Mouse (Mus musculus) midbrain, embryonic 10.5 days (tissue): ENCODE measurements around the gene Nhp2. TPM values are rescaled to one million over a fixed set of nuclear protein-coding genes. Genes with fewer than 3 reads are reported as not detected.
"Not testable (repeated sequence)": the region's sequence is repeated elsewhere in the genome, so short reads cannot be mapped to it uniquely, and the experiment has no call there.

Experiments used
- DNase-seq: peaks from one replicate; pipeline ENCODE4 v3.0.0-alpha.2; 2017; ENCODE audit warnings: low spot score
- H3K27ac ChIP-seq: fragments of 300-500 bp; sonication (generic); replicated peaks from 2 replicates; pipeline ENCODE4 v1.5.1; 2016; ENCODE audit warnings: mild to moderate bottlenecking
- H3K27me3 ChIP-seq: fragments of 300-500 bp; sonication (generic); 2 replicates; pipeline ENCODE4 v1.6.1; 2016; ENCODE audit warnings: low read depth, mild to moderate bottlenecking; ENCODE audit not compliant: poor library complexity, severe bottlenecking
- H3K36me3 ChIP-seq: fragments of 300-500 bp; sonication (generic); 2 replicates; pipeline ENCODE4 v1.6.1; 2016; ENCODE audit warnings: mild to moderate bottlenecking, moderate library complexity
- H3K4me1 ChIP-seq: fragments of 300-500 bp; sonication (generic); 2 replicates; pipeline ENCODE4 v1.6.1; 2016
- H3K4me3 ChIP-seq: fragments of 300-500 bp; sonication (generic); 2 replicates; pipeline ENCODE4 v1.5.1; 2016; ENCODE audit warnings: mild to moderate bottlenecking, moderate library complexity
- H3K9me3 ChIP-seq: fragments of 300-500 bp; sonication (generic); replicated peaks from 2 replicates; pipeline ENCODE4 v1.6.1; 2016; ENCODE audit warnings: mild to moderate bottlenecking
- WGBS: fragments of 180-500 bp; shearing (Covaris S2); methylation state at CpG from one replicate; pipeline ENCODE4 v1.1.7; 2016; 5-methylcytosine and 5-hydroxymethylcytosine counted together
- polyA plus RNA-seq: library from polyadenylated mRNA; unstranded; fragments of >200 nt; fragmentation: Nextera tagmentation; extraction: Ambion mirVana; gene quantifications from 2 replicates; pipeline ENCODE4 v1.2.1, GENCODE M21; 2016

The Nhp2 gene
- polyA plus RNA-seq, 1 experiment from 2014 or later = 269 TPM

DNA sequence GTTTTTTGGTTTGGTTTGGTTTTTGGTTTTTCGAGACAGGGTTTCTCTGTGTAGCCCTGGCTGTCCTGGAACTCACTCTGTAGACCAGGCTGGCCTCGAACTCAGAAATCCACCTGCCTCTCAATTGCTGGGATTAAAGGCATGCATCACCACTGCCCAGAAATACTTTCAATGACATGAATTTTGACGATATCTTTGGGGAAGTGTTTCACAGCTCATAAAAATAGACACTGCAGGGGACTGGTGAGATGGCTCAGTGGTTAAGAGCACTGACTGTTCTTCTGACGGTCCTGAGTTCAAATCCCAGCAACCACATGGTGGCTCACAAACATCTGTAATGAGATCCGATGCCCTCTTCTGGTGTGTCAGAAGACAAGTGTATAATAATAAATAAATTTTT is 9.6 kb upstream of the Nhp2 start:
- not testable (repeated sequence) for H3K27me3 ChIP-seq, H3K9me3 ChIP-seq, H3K27ac ChIP-seq, H3K4me3 ChIP-seq, DNase-seq
- WGBS = 86% methylated on average over 5 of the region's 5 CpGs
- H3K36me3 ChIP-seq = peaks cover 12% of the 10 kb centered on the region
- H3K4me1 ChIP-seq = peaks cover 13% of the 10 kb centered on the region

DNA sequence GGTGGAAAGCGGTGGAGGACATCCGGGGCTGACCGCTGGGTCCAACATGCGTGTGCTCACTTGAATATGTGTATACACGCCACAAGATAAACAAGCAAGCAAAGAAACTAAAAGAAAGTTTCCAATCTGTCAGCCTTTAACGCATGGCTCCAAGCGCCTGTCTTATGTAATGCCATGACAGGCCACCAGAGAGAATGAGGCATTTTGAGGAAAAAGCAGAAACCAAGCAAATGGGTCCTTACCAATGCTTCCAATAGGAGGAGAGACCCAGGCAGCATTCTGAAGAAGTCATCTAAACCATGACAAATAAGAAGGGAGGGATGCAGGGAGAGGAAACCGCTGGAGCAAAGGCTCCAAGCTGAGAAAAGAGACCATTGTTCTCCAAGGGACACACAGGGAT is 5.3 kb upstream of the Nhp2 start:
- H3K9me3 ChIP-seq = no peaks in the 10 kb centered on the region
- DNase-seq = no peak
- H3K36me3 ChIP-seq = no peaks in the 10 kb centered on the region
- no peak overlapping the region for H3K4me3 ChIP-seq
- H3K27ac ChIP-seq = no peak overlapping the region
- WGBS = 84% methylated on average over 8 of the region's 8 CpGs
- peaks cover 14% of the 10 kb centered on the region for H3K4me1 ChIP-seq
- H3K27me3 ChIP-seq = peaks cover 3% of the 10 kb centered on the region; the same call in 1 of the 2 replicates

DNA sequence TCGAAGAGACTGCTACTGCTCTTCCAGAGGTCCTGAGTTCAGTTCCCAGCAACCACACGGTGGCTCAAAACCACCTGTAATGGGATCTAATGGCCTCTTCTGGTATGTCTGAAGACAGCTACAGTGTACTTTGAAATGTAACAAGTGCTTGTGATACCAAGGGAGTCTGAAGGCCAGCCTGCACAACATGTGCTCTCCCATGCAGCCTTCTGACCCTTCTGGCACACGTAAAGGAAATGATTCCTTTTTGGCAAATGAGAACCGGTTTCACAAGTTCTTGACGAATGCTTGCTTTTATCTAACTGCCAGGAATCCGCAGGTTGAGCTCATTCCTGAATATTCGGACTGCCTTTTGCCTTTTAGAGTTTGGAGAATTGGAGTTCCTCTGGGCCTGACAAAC is 4.4 kb upstream of the Nhp2 start:
- peaks cover 3% of the 10 kb centered on the region; the same call in 1 of the 2 replicates for H3K27me3 ChIP-seq
- H3K4me1 ChIP-seq = peaks cover 14% of the 10 kb centered on the region
- no peak for DNase-seq
- no peaks in the 10 kb centered on the region for H3K9me3 ChIP-seq
- H3K36me3 ChIP-seq = no peaks in the 10 kb centered on the region
- WGBS = 49% methylated on average over 7 of the region's 7 CpGs
- H3K27ac ChIP-seq = peak overlapping the region; percentile 82
- peak overlapping the region; percentile 46 for H3K4me3 ChIP-seq

DNA sequence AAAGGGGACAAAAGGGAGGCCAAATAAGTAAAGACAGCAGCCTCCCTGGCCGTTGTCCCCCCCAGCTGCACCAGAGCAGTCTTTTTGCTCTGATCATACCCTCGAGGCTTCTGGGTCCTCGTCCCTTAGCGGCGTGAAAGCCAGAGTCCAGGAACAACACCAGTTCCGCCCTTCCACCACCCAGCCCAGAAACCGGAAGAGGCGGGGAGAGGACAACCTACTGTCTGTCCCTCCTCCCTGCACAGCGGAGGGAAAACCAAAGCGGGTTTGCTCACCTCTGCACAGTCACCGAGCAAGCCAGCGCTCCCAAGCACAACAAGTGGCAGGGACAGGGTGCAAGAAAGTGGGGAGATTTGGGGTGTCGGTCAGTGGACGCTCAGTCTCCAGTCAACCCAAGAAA is 3.9 kb upstream of the Nhp2 start:
- no peaks in the 10 kb centered on the region for H3K36me3 ChIP-seq
- peak overlapping the region; percentile 82 for H3K27ac ChIP-seq
- H3K4me1 ChIP-seq = peaks cover 19% of the 10 kb centered on the region
- peak overlapping the region; percentile 46 for H3K4me3 ChIP-seq
- no peaks in the 10 kb centered on the region for H3K9me3 ChIP-seq
- peak; percentile 72 for DNase-seq
- H3K27me3 ChIP-seq = peaks cover 3% of the 10 kb centered on the region; the same call in 1 of the 2 replicates
- 3% methylated on average over 14 of the region's 14 CpGs for WGBS

DNA sequence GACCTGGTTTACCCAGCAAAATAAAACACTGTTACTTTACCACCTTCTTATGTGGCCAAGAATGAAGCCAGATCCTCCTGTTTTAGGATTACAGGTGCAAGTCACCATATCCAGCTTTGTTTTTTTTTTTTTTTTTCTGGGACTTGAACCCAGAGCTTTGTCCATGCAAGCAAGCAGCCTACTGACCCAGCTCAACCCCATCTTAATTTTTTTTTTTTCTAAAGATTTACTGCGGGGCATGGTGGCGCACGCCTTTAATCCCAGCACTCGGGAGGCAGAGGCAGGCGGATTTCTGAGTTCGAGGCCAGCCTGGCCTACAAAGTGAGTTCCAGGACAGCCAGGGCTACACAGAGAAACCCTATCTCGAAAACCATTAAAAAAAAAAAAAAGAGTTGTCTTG is 3.4 kb upstream of the Nhp2 start:
- Histone ChIP-seq H3K4me1 (peaks cover 24% of the 10 kb centered on the region), H3K4me3 (peak overlapping the region; percentile 46), H3K27ac (peak overlapping the region; percentile 82)
- H3K36me3 ChIP-seq, H3K9me3 ChIP-seq, H3K27me3 ChIP-seq, DNase-seq: not testable (repeated sequence)
- WGBS = 94% methylated on average over 7 of the region's 7 CpGs

DNA sequence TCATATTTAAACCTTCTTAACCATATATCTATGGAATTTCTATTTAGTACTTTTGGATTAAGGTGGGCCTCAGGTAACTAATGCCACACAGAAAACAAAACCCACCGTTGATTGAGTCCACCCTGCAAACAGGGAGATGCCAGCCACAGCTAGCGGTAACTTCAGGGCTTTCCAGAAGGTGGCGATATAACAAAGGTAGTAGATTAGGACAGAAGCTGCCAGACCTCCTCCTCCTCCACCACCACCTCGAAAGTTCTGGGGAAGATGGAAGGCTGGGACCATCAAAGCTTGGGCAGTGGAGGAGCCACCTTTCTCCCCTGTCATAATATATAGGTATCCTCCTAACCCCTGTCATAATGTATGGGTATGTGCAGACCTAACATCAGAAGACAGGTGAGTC is 1.8 kb upstream of the Nhp2 start:
- 8% methylated on average over 4 of the region's 4 CpGs for WGBS
- Histone ChIP-seq H3K4me3 (no peak overlapping the region), H3K36me3 (peaks cover 17% of the 10 kb centered on the region), H3K4me1 (peaks cover 32% of the 10 kb centered on the region), H3K27me3 (peaks cover 3% of the 10 kb centered on the region; the same call in 1 of the 2 replicates), H3K27ac (no peak overlapping the region), H3K9me3 (no peaks in the 10 kb centered on the region)
- DNase-seq = peak; percentile 64

DNA sequence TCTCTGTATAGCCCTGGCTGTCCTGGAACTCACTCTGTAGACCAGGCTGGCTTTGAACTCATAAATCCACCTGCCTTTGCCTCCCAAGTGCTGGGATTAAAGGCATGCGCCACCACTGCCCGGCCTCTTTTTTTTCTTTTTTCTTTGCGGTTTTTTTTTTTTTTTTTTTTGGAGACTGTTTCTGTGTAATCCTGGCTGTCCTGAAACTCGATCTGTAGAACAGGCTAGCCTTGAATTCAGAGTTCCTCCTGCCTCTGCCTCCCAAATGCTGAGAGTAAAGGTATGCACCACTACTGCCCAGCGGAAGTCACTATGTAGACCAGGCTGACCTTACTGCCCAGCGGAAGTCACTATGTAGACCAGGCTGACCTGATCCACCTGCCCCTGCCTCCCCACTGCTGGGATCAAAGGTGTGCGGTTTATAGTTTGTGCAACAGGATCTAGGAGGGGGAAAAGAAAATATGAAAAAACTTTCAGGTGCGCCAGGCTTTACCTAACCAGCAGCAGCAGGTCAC is 584 bp upstream of the Nhp2 start:
- Histone ChIP-seq H3K4me3 (peak overlapping the region; percentile 81), H3K27ac (peak overlapping the region; percentile 89), H3K9me3 (no peaks in the 10 kb centered on the region), H3K4me1 (peaks cover 32% of the 10 kb centered on the region), H3K36me3 (peaks cover 30% of the 10 kb centered on the region), H3K27me3 (peaks cover 3% of the 10 kb centered on the region; the same call in 1 of the 2 replicates)
- WGBS = 59% methylated on average over 8 of the region's 8 CpGs
- DNase-seq = no peak

DNA sequence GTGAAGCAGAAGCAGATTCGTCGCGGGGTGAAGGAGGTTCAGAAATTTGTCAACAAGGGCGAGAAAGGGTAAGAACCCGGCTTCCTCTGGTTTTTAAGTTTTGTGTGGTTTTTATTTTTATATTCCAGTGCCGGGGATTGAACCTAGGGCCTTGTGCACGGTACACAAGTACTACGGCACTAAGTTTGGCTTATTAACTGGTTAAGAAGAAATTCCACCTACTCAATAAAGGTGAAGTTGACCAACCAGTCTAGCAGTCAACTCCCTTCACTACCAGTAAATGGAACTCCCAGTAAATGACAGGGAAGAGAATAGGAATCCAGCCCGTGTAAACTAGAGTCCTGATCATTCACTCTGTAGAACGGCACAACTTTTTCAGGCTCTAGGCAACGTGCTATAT is 549 bp downstream of the Nhp2 start:
- H3K27me3 ChIP-seq = no peaks in the 10 kb centered on the region
- peaks cover 41% of the 10 kb centered on the region for H3K36me3 ChIP-seq
- H3K9me3 ChIP-seq = no peaks in the 10 kb centered on the region
- peak overlapping the region; percentile 89 for H3K27ac ChIP-seq
- DNase-seq = no peak
- WGBS = 3% methylated on average over 11 of the region's 11 CpGs
- peaks cover 30% of the 10 kb centered on the region for H3K4me1 ChIP-seq
- peak overlapping the region; percentile 81 for H3K4me3 ChIP-seq

DNA sequence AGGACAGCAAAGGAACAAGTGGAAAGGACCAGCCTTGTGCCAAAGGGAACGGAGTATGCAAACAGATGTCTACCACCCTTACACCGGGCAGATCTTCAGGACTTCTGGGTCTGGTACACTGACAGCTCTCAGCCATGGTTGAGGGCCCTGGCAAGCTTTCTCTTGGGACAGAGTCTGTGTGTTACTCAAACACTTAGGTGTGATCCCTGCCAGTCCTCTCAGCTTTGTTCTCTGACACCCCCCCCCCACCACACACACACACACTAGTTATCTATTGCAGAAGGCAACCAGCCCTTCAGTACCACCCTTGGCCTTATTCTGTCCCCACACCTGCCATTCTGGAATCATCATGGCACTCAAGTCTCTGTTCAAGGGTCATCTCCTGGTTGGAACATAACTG is 2.2 kb downstream of the Nhp2 start:
- no peaks in the 10 kb centered on the region for H3K27me3 ChIP-seq
- no peak for DNase-seq
- H3K4me3 ChIP-seq = 0 out of 2 replicates have a peak overlapping the region, but pooled peaks have one; percentile 81
- 94% methylated on average over 2 of the region's 2 CpGs for WGBS
- H3K27ac ChIP-seq = no peak overlapping the region
- peaks cover 21% of the 10 kb centered on the region for H3K4me1 ChIP-seq
- no peaks in the 10 kb centered on the region for H3K9me3 ChIP-seq
- peaks cover 58% of the 10 kb centered on the region for H3K36me3 ChIP-seq

DNA sequence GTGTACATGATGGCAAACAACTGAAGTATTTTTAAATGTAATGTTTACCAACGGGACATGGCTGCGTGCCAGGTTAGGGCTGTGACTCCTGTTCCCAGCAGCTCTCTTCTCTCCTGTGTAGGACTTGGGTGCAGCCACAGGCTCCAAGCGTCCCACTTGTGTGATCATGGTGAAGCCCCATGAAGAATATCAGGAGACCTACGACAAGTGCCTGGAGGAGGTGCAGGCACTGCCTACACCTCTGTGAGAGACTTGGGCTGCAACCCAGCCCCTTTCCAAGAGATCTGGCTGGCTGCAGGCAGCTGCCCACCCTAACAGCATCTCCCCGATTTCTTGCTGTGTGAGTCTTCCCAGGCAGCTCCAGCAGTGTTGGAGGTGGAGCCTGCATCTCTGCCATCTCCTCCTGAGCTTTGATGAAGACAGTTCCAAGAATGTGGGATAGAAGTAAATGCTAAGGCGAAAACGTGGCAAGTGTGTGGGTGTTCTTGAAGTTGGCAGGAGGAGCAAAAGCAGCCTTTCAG is 3.5 kb downstream of the Nhp2 start:
- Histone ChIP-seq H3K36me3 (peaks cover 70% of the 10 kb centered on the region), H3K4me3 (no peak overlapping the region), H3K27me3 (no peaks in the 10 kb centered on the region), H3K4me1 (peaks cover 21% of the 10 kb centered on the region), H3K27ac (no peak overlapping the region), H3K9me3 (no peaks in the 10 kb centered on the region)
- WGBS = 87% methylated on average over 7 of the region's 7 CpGs
- DNase-seq = no peak

DNA sequence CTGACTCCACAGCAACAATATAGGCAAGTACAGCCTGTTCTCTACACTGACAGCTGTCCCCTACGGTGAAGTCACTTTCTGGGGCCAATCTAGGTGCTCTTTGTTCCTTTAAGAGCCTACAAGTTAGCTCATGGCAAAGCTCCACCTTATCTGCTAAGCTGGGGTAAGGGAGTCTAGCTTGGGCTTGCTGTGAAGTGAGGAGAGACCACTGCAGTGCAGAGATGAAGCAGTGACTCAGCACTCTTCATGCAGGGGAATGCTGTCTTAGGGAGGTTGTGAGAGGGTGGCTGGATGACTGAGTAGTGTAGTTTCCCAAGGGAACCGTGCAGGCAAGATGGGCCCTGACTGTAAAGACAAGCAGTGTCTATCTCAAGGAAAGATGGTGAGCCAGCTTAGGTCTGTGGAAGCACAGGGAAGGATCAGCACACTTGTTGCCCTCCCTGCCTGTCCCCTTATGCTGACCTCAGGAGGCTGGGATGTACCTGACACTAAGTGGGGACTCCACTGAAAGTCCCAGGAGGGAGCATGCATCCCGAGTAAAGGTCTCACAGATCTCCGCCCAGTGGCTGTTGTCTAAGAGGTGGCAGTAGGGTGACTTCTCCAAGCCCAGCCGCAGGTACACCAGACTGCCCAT is 5.8 kb downstream of the Nhp2 start:
- H3K4me3 ChIP-seq = no peak overlapping the region
- peaks cover 16% of the 10 kb centered on the region for H3K4me1 ChIP-seq
- H3K36me3 ChIP-seq = peaks cover 86% of the 10 kb centered on the region
- WGBS = 92% methylated on average over 5 of the region's 5 CpGs
- H3K27me3 ChIP-seq = no peaks in the 10 kb centered on the region
- no peaks in the 10 kb centered on the region for H3K9me3 ChIP-seq
- DNase-seq = no peak
- H3K27ac ChIP-seq = no peak overlapping the region

DNA sequence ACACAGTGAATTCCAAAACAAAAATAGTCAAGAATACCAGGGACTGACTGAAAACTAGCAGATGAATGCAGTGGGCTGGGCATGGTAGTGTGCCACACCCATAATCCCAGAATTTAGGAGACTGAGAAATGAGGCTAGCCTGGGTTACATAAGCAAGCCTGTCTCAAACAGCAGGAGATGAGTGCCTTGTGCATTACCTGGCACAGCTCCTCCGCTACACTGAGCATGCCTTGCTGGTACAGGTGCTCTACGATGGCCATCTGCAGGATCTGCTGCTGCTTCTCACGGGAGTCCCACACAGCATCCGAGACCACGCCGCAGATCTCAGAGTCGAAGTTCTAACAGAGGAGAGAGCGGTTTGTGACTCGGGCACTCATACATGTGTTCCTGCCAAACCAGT is 7.9 kb downstream of the Nhp2 start:
- Histone ChIP-seq H3K36me3 (peaks cover 71% of the 10 kb centered on the region), H3K4me1 (no peaks in the 10 kb centered on the region), H3K9me3 (no peaks in the 10 kb centered on the region), H3K4me3 (no peak overlapping the region), H3K27ac (no peak overlapping the region), H3K27me3 (no peaks in the 10 kb centered on the region)
- DNase-seq = no peak
- WGBS = 95% methylated on average over 9 of the region's 9 CpGs

DNA sequence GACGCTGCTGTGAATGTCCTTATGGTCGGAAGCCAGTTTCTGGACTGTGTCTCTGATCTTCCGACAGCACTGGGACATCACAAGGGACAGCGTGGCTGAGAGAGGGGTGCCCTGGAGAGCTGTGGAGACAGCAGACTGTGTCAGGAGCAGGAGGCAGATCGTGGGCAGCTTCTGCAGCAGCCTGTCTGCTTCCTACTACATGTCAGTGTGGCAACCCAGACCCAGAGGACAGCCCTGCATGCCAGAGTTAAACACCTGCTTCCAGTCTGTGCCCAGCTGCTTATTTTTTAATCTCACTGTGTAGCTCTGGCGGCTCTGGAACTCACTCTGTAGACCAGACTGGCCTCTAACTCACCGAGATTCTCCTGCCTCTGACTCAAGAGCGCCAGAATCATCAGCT is 8.4 kb downstream of the Nhp2 start:
- no peaks in the 10 kb centered on the region for H3K4me1 ChIP-seq
- H3K36me3 ChIP-seq = peaks cover 66% of the 10 kb centered on the region
- H3K9me3 ChIP-seq = no peaks in the 10 kb centered on the region
- DNase-seq = no peak
- no peak overlapping the region for H3K27ac ChIP-seq
- no peaks in the 10 kb centered on the region for H3K27me3 ChIP-seq
- H3K4me3 ChIP-seq = no peak overlapping the region
- WGBS = 87% methylated on average over 8 of the region's 8 CpGs
